Mouse (Mus musculus): Measurements from ENCODE around the gene Gm20388. TPM values are rescaled to one million over a fixed set of nuclear protein-coding genes. Genes with fewer than 3 reads are reported as not detected.

The Gm20388 gene
- polyA plus RNA-seq, 1 experiment = 23.9 TPM

GRCm38 (mm10) chr8:120391856-120392255 is 481.2 kb downstream of the Gm20388 start:
- Histone ChIP-seq H3K4me3 (ENCODE audit: insufficient read depth, low read length) (no peak overlapping the region), H3K27ac (ENCODE audit: insufficient read depth, low read length) (no peak overlapping the region), H3K4me1 (ENCODE audit: control insufficient read depth, insufficient read depth, low read length) (peaks cover 2% of the 10 kb centered on the region)
- TF ChIP-seq CTCF (IDR thresholded peaks at IDR 0.05; ENCODE audit: extremely low read depth, insufficient read depth, low read length) (no peak), POLR2A (IDR thresholded peaks at IDR 0.05; ENCODE audit: extremely low read depth, insufficient read depth, low read length) (no peak)

GRCm38 (mm10) chr8:120393085-120393484 is 482.4 kb downstream of the Gm20388 start:
- Histone ChIP-seq H3K4me3 (ENCODE audit: insufficient read depth, low read length) (no peak overlapping the region), H3K4me1 (ENCODE audit: control insufficient read depth, insufficient read depth, low read length) (peaks cover 2% of the 10 kb centered on the region), H3K27ac (ENCODE audit: insufficient read depth, low read length) (no peak overlapping the region)
- no peak for TF ChIP-seq CTCF (IDR thresholded peaks at IDR 0.05; ENCODE audit: extremely low read depth, insufficient read depth, low read length)
- TF ChIP-seq POLR2A (IDR thresholded peaks at IDR 0.05; ENCODE audit: extremely low read depth, insufficient read depth, low read length) = no peak

GRCm38 (mm10) chr8:120393871-120394275 is 483.2 kb downstream of the Gm20388 start:
- Histone ChIP-seq H3K27ac (ENCODE audit: insufficient read depth, low read length) (no peak overlapping the region), H3K4me1 (ENCODE audit: control insufficient read depth, insufficient read depth, low read length) (peaks cover 2% of the 10 kb centered on the region), H3K4me3 (ENCODE audit: insufficient read depth, low read length) (no peak overlapping the region)
- TF ChIP-seq POLR2A (IDR thresholded peaks at IDR 0.05; ENCODE audit: extremely low read depth, insufficient read depth, low read length) = no peak
- TF ChIP-seq CTCF (IDR thresholded peaks at IDR 0.05; ENCODE audit: extremely low read depth, insufficient read depth, low read length) = no peak

GRCm38 (mm10) chr8:120395892-120396291 is 485.3 kb downstream of the Gm20388 start:
- no peak overlapping the region for H3K27ac ChIP-seq (ENCODE audit: insufficient read depth, low read length)
- no peak for TF ChIP-seq CTCF (IDR thresholded peaks at IDR 0.05; ENCODE audit: extremely low read depth, insufficient read depth, low read length)
- TF ChIP-seq POLR2A (IDR thresholded peaks at IDR 0.05; ENCODE audit: extremely low read depth, insufficient read depth, low read length) = no peak
- H3K4me1 ChIP-seq (ENCODE audit: control insufficient read depth, insufficient read depth, low read length) = peaks cover 2% of the 10 kb centered on the region
- no peak overlapping the region for H3K4me3 ChIP-seq (ENCODE audit: insufficient read depth, low read length)

- no peak overlapping the region for H3K27ac ChIP-seq (ENCODE audit: insufficient read depth, low read length)
- H3K4me3 ChIP-seq (ENCODE audit: insufficient read depth, low read length) = no peak overlapping the region
- TF ChIP-seq POLR2A (IDR thresholded peaks at IDR 0.05; ENCODE audit: extremely low read depth, insufficient read depth, low read length) = no peak
- TF ChIP-seq CTCF (IDR thresholded peaks at IDR 0.05; ENCODE audit: extremely low read depth, insufficient read depth, low read length) = no peak
- peaks cover 2% of the 10 kb centered on the region for H3K4me1 ChIP-seq (ENCODE audit: control insufficient read depth, insufficient read depth, low read length)
Observed at GRCm38 (mm10) chr8:120396756-120397155, 486.1 kb downstream of the Gm20388 start.

GRCm38 (mm10) chr8:120397444-120398411 is 487.1 kb downstream of the Gm20388 start:
- peaks cover 2% of the 10 kb centered on the region for H3K4me1 ChIP-seq (ENCODE audit: control insufficient read depth, insufficient read depth, low read length)
- H3K27ac ChIP-seq (ENCODE audit: insufficient read depth, low read length) = no peak overlapping the region
- TF ChIP-seq POLR2A (IDR thresholded peaks at IDR 0.05; ENCODE audit: extremely low read depth, insufficient read depth, low read length) (no peak), CTCF (IDR thresholded peaks at IDR 0.05; ENCODE audit: extremely low read depth, insufficient read depth, low read length) (no peak)
- no peak overlapping the region for H3K4me3 ChIP-seq (ENCODE audit: insufficient read depth, low read length)

GRCm38 (mm10) chr8:120399212-120399934 is 488.7 kb downstream of the Gm20388 start:
- no peak overlapping the region for H3K4me3 ChIP-seq (ENCODE audit: insufficient read depth, low read length)
- TF ChIP-seq CTCF (IDR thresholded peaks at IDR 0.05; ENCODE audit: extremely low read depth, insufficient read depth, low read length) = no peak
- TF ChIP-seq POLR2A (IDR thresholded peaks at IDR 0.05; ENCODE audit: extremely low read depth, insufficient read depth, low read length) = no peak

GRCm38 (mm10) chr8:120401216-120401615 is 490.6 kb downstream of the Gm20388 start:
- no peak for TF ChIP-seq POLR2A (IDR thresholded peaks at IDR 0.05; ENCODE audit: extremely low read depth, insufficient read depth, low read length)
- no peak for TF ChIP-seq CTCF (IDR thresholded peaks at IDR 0.05; ENCODE audit: extremely low read depth, insufficient read depth, low read length)
- no peak overlapping the region for H3K4me3 ChIP-seq (ENCODE audit: insufficient read depth, low read length)
- no peak overlapping the region for H3K27ac ChIP-seq (ENCODE audit: insufficient read depth, low read length)
- no peaks in the 10 kb centered on the region for H3K4me1 ChIP-seq (ENCODE audit: control insufficient read depth, insufficient read depth, low read length)

More at GRCm38 (mm10) chr8:120399212-120399934, 488.7 kb downstream of the Gm20388 start:
- no peaks in the 10 kb centered on the region for H3K4me1 ChIP-seq (ENCODE audit: control insufficient read depth, insufficient read depth, low read length)
- H3K27ac ChIP-seq (ENCODE audit: insufficient read depth, low read length) = no peak overlapping the region

GRCm38 (mm10) chr8:120401712-120402111 is 491.1 kb downstream of the Gm20388 start:
- TF ChIP-seq CTCF (IDR thresholded peaks at IDR 0.05; ENCODE audit: extremely low read depth, insufficient read depth, low read length) = no peak
- no peak for TF ChIP-seq POLR2A (IDR thresholded peaks at IDR 0.05; ENCODE audit: extremely low read depth, insufficient read depth, low read length)
- Histone ChIP-seq H3K27ac (ENCODE audit: insufficient read depth, low read length) (no peak overlapping the region), H3K4me1 (ENCODE audit: control insufficient read depth, insufficient read depth, low read length) (no peaks in the 10 kb centered on the region)

More at GRCm38 (mm10) chr8:120401712-120402111, 491.1 kb downstream of the Gm20388 start:
- no peak overlapping the region for H3K4me3 ChIP-seq (ENCODE audit: insufficient read depth, low read length)

All from cortical plate, adult 2 months (tissue).